7 mouse cellular contexts compared by ENCODE assay signal in genomic region chr16:35363150-35364062, GRCm38 (mm10). TPM values are rescaled to one million over a fixed set of nuclear protein-coding genes. Genes with fewer than 3 reads are reported as not detected.
DNase-seq lines count a peak whose midpoint lies in the region; ATAC-seq lines count a peak whose summit lies in the region.

Gene Sec22a (minus strand): TSS chr16:35363918.

- WGBS in embryonic facial prominence, embryonic 11.5 days, result under 1% methylated on average over 67 of the region's 67 CpGs
- under 1% methylated on average over 67 of the region's 67 CpGs for WGBS in limb, embryonic 10.5 days
- under 1% methylated on average over 67 of the region's 67 CpGs for WGBS in midbrain, embryonic 13.5 days

- H3K9me3 ChIP-seq in embryonic facial prominence, embryonic 11.5 days (replicated peaks; ENCODE audit: control insufficient read depth, low read length), result no peaks in the 10 kb centered on the region
- no peaks in the 10 kb centered on the region for H3K9me3 ChIP-seq in limb, embryonic 10.5 days (replicated peaks)
- no peaks in the 10 kb centered on the region for H3K9me3 ChIP-seq in midbrain, embryonic 13.5 days

- H3K9ac ChIP-seq in embryonic facial prominence, embryonic 11.5 days (replicated peaks; ENCODE audit: low read length), result peak within 1 kb of the TSS; percentile 88
- peak within 1 kb of the TSS; percentile 83 for H3K9ac ChIP-seq in midbrain, embryonic 13.5 days (replicated peaks)

- peak within 1 kb of the TSS; percentile 54 for H3K4me2 ChIP-seq in embryonic facial prominence, embryonic 11.5 days (ENCODE audit: low read depth, low read length)
- H3K4me2 ChIP-seq in midbrain, embryonic 13.5 days (replicated peaks), result peak within 1 kb of the TSS; percentile 89

- H3K4me3 ChIP-seq in embryonic facial prominence, embryonic 11.5 days (ENCODE audit: low read depth, low read length), result peak within 1 kb of the TSS; percentile 84
- H3K4me3 ChIP-seq in limb, embryonic 10.5 days, result peak within 1 kb of the TSS; percentile 83
- peak within 1 kb of the TSS; percentile 70 for H3K4me3 ChIP-seq in midbrain, embryonic 13.5 days (replicated peaks)

- DNase-seq in adrenal gland, postnatal 14 days, result peak; percentile 96
- DNase-seq in embryonic facial prominence, embryonic 11.5 days (ENCODE audit: low spot score), result peak; percentile 97
- peak; percentile 94 for DNase-seq in kidney, adult 11 months
- DNase-seq in limb, embryonic 10.5 days (ENCODE audit: low spot score), result peak; percentile 96
- peak; percentile 89 for DNase-seq in spleen, adult 12 weeks (ENCODE audit: low spot score)

- no peaks in the 10 kb centered on the region for H3K27me3 ChIP-seq in embryonic facial prominence, embryonic 11.5 days (ENCODE audit: control insufficient read depth, insufficient read depth, low read length)
- no peaks in the 10 kb centered on the region for H3K27me3 ChIP-seq in limb, embryonic 10.5 days (ENCODE audit: low read depth, poor library complexity, severe bottlenecking)
- no peaks in the 10 kb centered on the region for H3K27me3 ChIP-seq in midbrain, embryonic 13.5 days

- no peaks in the 10 kb centered on the region for H3K4me1 ChIP-seq in embryonic facial prominence, embryonic 11.5 days (ENCODE audit: control insufficient read depth, insufficient read depth, low read length)
- peaks cover 9% of the 10 kb centered on the region for H3K4me1 ChIP-seq in limb, embryonic 10.5 days
- peaks cover 17% of the 10 kb centered on the region for H3K4me1 ChIP-seq in midbrain, embryonic 13.5 days (replicated peaks)

- no peaks in the 10 kb centered on the region for H3K36me3 ChIP-seq in embryonic facial prominence, embryonic 11.5 days (replicated peaks; ENCODE audit: control insufficient read depth, insufficient read depth, low read depth, low read length)
- H3K36me3 ChIP-seq in limb, embryonic 10.5 days, result no peaks in the 10 kb centered on the region
- H3K36me3 ChIP-seq in midbrain, embryonic 13.5 days, result peaks cover 6% of the 10 kb centered on the region; the same call in 1 of the 2 replicates

- ATAC-seq in embryonic facial prominence, embryonic 11.5 days (replicated peaks; ENCODE audit: insufficient number of reproducible peaks, low FRiP score, low TSS enrichment, low read depth), result peak; percentile 97
- ATAC-seq in granulocyte monocyte progenitor cell, adult 5-6 weeks (replicated peaks; ENCODE audit: poor library complexity, severe bottlenecking), result peak; percentile 98
- peak; percentile 100 for ATAC-seq in midbrain, embryonic 13.5 days

- peak within 1 kb of the TSS; percentile 52; the same call in 1 of the 2 replicates for H3K27ac ChIP-seq in embryonic facial prominence, embryonic 11.5 days (replicated peaks; ENCODE audit: low read depth, low read length)
- peak within 1 kb of the TSS; percentile 87 for H3K27ac ChIP-seq in limb, embryonic 10.5 days
- peak within 1 kb of the TSS; percentile 86 for H3K27ac ChIP-seq in midbrain, embryonic 13.5 days

RNA-seq across cellular contexts. Expression of gene Sec22a, which starts in this region (rescaled TPM):
- 24.4 and 24.9 TPM in 2 replicates for total RNA-seq in adrenal gland, postnatal 14 days (2021)
- polyA plus RNA-seq in embryonic facial prominence, embryonic 11.5 days (2014; fragmentation: Nextera tagmentation; extraction: Ambion mirVana), result 34.2 and 36.8 TPM in 2 replicates
- total RNA-seq in granulocyte monocyte progenitor cell, adult 5-6 weeks (2014; fragmentation: Nextera tagmentation), result 16.0 and 18.3 TPM in 2 replicates
- 9.7 and 10.7 TPM in 2 replicates for total RNA-seq in granulocyte monocyte progenitor cell, adult 5-6 weeks (2017)
- 25.8 and 35.9 TPM in 2 replicates for polyA plus RNA-seq in limb, embryonic 10.5 days (2016; fragmentation: Nextera tagmentation; extraction: Ambion mirVana)
- 44.7 and 47.3 TPM in 2 replicates for polyA plus RNA-seq in midbrain, embryonic 13.5 days (2015; fragmentation: Nextera tagmentation; extraction: Ambion mirVana)

Comparison
In these comparisons a context has a peak if more than half of its experiments do, and no peak if none do; other contexts are left out.
1. Peak in every context shown above with its lines: DNase-seq, ATAC-seq, H3K4me3 ChIP-seq and H3K27ac ChIP-seq.